Mouse (Mus musculus): ENCODE measurements around the gene Mkrn2os. TPM values are rescaled to one million over a fixed set of nuclear protein-coding genes. Genes with fewer than 3 reads are reported as not detected.
"Not testable (repeated sequence)": the region's sequence is repeated elsewhere in the genome, so short reads cannot be mapped to it uniquely, and the experiment has no call there.

The Mkrn2os gene
- 0.58 and 0.63 TPM in 2 replicates for polyA plus RNA-seq (2015; fragmentation: Nextera tagmentation; extraction: Ambion mirVana)

DNA sequence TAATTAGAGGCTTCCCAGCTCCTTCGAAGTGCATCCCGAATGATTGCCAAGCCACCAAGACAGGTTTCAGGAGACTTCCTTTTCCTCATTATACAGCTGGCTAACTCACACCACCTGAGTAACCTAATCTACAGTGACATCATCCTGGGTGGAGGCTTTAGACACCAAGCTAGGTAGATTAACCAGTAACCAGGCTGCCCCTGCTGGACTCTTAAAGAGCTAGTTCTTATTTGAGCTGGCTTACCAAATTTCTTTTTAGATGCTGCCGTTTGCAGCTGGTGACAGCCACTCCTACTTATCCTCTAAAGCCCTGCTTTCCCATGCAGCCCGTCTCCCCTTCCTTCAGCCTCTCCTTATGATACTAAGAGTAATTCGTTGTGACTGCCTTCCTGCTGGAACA is at the start of gene Mkrn2os:
TSS of gene Mkrn2os (minus strand) at position 119 of the 400 bp plus-strand sequence.
- no peak within 1 kb of the TSS for H3K9ac ChIP-seq (ENCODE audit: low read length)
- no peaks in the 10 kb centered on the region for H3K4me1 ChIP-seq (replicated peaks; ENCODE audit: control insufficient read depth, insufficient read depth, low read length)
- no peak within 1 kb of the TSS for H3K4me2 ChIP-seq (ENCODE audit: low read depth, low read length)
- H3K9me3 ChIP-seq (ENCODE audit: control insufficient read depth, low read length), result no peaks in the 10 kb centered on the region
- 39% methylated on average over 5 of the region's 5 CpGs for WGBS
- no peaks in the 10 kb centered on the region for H3K27me3 ChIP-seq (ENCODE audit: control insufficient read depth, insufficient read depth, low read depth, low read length)
- no peak for ATAC-seq (ENCODE audit: low read depth)
- no peak within 1 kb of the TSS for H3K4me3 ChIP-seq (ENCODE audit: low read length)
- no peaks in the 10 kb centered on the region for H3K36me3 ChIP-seq (ENCODE audit: control insufficient read depth, insufficient read depth, low read length)
- no peak within 1 kb of the TSS for H3K27ac ChIP-seq (ENCODE audit: low read length)

DNA sequence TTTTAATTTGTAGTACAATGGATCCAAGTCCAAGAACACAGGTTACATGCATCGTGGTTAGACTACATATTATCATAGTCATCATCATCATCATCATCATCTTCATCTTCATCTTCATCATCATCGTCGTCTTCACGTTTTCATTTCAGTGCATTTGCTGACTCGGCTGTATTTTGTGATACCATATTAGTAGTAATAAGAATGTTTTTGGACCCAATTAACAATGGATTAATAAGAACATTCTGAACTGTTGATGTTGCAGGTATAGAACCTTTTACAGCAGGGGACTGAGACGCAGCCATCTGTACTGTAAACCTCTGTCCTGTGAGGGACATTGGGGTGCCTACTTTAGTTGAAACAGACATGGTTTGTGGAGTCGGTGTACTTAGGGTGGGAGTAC is 45.8 kb upstream of the Mkrn2os start:
- H3K4me2 ChIP-seq (ENCODE audit: low read depth, low read length); H3K27me3 ChIP-seq (ENCODE audit: control insufficient read depth, insufficient read depth, low read depth, low read length); H3K9me3 ChIP-seq (ENCODE audit: control insufficient read depth, low read length); H3K27ac ChIP-seq (ENCODE audit: low read length); H3K9ac ChIP-seq (ENCODE audit: low read length); H3K4me1 ChIP-seq (replicated peaks; ENCODE audit: control insufficient read depth, insufficient read depth, low read length); H3K4me3 ChIP-seq (ENCODE audit: low read length); ATAC-seq (ENCODE audit: low read depth): not testable (repeated sequence)
- peaks cover 25% of the 10 kb centered on the region for H3K36me3 ChIP-seq (ENCODE audit: control insufficient read depth, insufficient read depth, low read length)
- 94% methylated on average over 7 of the region's 7 CpGs for WGBS

DNA sequence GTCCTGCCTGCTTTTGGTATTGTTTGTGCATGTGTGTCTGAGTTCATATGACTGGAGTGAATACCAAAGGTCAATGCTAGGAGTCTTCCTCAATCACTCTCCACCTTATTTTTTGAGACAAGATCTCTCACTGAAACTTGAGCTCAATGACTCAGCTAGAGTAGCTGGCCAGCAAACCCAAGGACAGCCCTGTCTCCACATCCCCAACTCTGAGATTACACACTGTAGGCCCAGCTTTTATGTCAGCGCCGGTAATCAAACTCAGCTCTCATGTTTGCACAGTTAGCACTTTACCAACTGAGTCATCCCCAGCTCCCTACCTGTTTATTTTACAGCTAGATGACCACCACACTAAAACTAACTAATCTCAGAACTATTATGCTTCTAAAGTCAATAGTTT is 41.6 kb upstream of the Mkrn2os start:
- Histone ChIP-seq H3K9ac (ENCODE audit: low read length) (no peak overlapping the region), H3K27me3 (ENCODE audit: control insufficient read depth, insufficient read depth, low read depth, low read length) (no peaks in the 10 kb centered on the region), H3K4me3 (ENCODE audit: low read length) (no peak overlapping the region), H3K27ac (ENCODE audit: low read length) (no peak overlapping the region), H3K36me3 (ENCODE audit: control insufficient read depth, insufficient read depth, low read length) (peaks cover 32% of the 10 kb centered on the region), H3K9me3 (ENCODE audit: control insufficient read depth, low read length) (no peaks in the 10 kb centered on the region), H3K4me2 (ENCODE audit: low read depth, low read length) (no peak overlapping the region), H3K4me1 (replicated peaks; ENCODE audit: control insufficient read depth, insufficient read depth, low read length) (no peaks in the 10 kb centered on the region)
- no peak for ATAC-seq (ENCODE audit: low read depth)
- WGBS, result 70% methylated on average over 2 of the region's 2 CpGs

DNA sequence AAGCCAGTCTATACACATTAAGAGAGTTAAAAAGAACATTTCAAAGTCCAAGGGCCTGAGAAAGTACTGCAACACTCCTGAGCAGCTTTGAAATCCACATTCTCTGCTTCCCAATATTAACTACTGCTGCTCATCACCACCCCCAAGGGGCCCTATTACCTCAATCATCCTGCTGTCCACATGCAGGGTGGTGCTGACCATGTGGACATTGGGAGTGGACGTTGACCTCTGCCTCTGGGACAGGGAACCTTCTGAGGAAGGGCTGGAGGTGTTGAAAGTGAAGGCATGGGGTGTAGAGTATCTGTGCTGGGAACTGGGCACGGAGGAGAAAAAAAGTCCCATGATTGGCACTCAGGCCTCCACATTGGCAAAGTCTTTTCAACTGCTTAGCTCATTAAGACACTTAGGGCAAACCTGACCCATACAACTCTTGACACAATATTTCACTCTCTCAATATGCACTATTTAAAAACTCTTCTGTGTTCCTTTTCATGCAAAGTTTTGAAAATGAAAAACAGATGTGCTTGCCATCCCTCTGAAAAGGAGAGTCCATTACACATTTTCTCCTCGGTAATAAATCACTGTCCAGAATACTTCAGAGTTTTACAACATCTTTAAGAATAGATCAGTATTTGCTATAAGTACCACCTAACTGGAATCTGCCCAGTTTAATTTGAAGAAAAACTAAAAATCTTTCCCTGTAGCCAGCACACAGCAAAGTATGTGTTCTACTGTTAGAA is 38.9 kb upstream of the Mkrn2os start:
- H3K9ac ChIP-seq (ENCODE audit: low read length), result no peak overlapping the region
- WGBS, result 86% methylated on average over 3 of the region's 3 CpGs
- no peak overlapping the region for H3K27ac ChIP-seq (ENCODE audit: low read length)
- H3K4me1 ChIP-seq (replicated peaks; ENCODE audit: control insufficient read depth, insufficient read depth, low read length), result no peaks in the 10 kb centered on the region
- no peak for ATAC-seq (ENCODE audit: low read depth)
- H3K4me2 ChIP-seq (ENCODE audit: low read depth, low read length), result no peak overlapping the region
- no peak overlapping the region for H3K4me3 ChIP-seq (ENCODE audit: low read length)
- no peaks in the 10 kb centered on the region for H3K27me3 ChIP-seq (ENCODE audit: control insufficient read depth, insufficient read depth, low read depth, low read length)
- H3K36me3 ChIP-seq (ENCODE audit: control insufficient read depth, insufficient read depth, low read length), result peaks cover 33% of the 10 kb centered on the region
- H3K9me3 ChIP-seq (ENCODE audit: control insufficient read depth, low read length), result no peaks in the 10 kb centered on the region

DNA sequence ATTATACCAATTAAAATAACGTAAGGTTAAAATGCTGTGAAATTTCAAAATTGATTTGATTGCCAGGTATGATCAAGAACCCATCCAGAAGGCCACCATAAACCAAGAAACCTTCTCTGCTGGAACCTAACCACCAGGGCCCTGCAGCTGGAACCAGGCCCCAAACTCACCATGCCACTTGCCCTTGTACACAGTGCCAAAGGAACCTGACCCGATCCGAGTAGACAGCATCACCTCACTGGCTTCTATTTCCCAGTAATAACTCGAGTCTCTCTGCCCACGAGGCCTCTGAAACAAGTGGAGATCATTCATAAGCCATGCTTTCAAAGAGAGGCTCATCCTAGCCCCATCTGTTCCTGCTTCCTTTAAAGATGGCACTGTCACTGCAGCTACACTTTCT is 33.7 kb upstream of the Mkrn2os start:
- Histone ChIP-seq H3K27me3 (ENCODE audit: control insufficient read depth, insufficient read depth, low read depth, low read length) (no peaks in the 10 kb centered on the region), H3K9ac (ENCODE audit: low read length) (no peak overlapping the region), H3K27ac (ENCODE audit: low read length) (no peak overlapping the region), H3K4me3 (ENCODE audit: low read length) (no peak overlapping the region), H3K4me1 (replicated peaks; ENCODE audit: control insufficient read depth, insufficient read depth, low read length) (no peaks in the 10 kb centered on the region), H3K36me3 (ENCODE audit: control insufficient read depth, insufficient read depth, low read length) (peaks cover 45% of the 10 kb centered on the region), H3K9me3 (ENCODE audit: control insufficient read depth, low read length) (no peaks in the 10 kb centered on the region), H3K4me2 (ENCODE audit: low read depth, low read length) (no peak overlapping the region)
- 88% methylated on average over 5 of the region's 5 CpGs for WGBS
- ATAC-seq (ENCODE audit: low read depth), result no peak

DNA sequence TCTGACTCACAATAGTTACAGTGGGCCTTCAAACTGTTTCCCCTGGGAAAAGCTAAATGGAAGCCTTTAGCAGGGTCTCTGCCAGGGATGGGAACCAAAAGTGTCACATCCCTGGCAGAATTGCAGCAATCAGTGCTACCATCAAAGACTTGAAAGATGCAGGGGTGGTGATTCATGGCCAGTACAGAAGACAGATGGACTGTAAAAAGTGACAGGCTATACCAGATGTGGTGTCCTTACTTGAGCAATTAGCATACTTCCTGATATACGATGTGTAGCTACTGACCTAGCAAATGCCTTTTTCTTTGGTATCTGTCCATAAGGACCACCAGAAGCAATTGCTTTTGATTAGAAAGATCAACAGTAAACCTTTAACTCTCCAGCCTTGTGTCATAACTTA is 28.6 kb upstream of the Mkrn2os start:
- Histone ChIP-seq H3K36me3 (ENCODE audit: control insufficient read depth, insufficient read depth, low read length) (peaks cover 76% of the 10 kb centered on the region), H3K27me3 (ENCODE audit: control insufficient read depth, insufficient read depth, low read depth, low read length) (no peaks in the 10 kb centered on the region), H3K9me3 (ENCODE audit: control insufficient read depth, low read length) (no peaks in the 10 kb centered on the region), H3K4me1 (replicated peaks; ENCODE audit: control insufficient read depth, insufficient read depth, low read length) (no peaks in the 10 kb centered on the region), H3K9ac (ENCODE audit: low read length) (no peak overlapping the region), H3K27ac (ENCODE audit: low read length) (no peak overlapping the region), H3K4me3 (ENCODE audit: low read length) (no peak overlapping the region), H3K4me2 (ENCODE audit: low read depth, low read length) (no peak overlapping the region)
- WGBS, result 67% methylated on average over 1 of the region's 1 CpGs
- no peak for ATAC-seq (ENCODE audit: low read depth)

DNA sequence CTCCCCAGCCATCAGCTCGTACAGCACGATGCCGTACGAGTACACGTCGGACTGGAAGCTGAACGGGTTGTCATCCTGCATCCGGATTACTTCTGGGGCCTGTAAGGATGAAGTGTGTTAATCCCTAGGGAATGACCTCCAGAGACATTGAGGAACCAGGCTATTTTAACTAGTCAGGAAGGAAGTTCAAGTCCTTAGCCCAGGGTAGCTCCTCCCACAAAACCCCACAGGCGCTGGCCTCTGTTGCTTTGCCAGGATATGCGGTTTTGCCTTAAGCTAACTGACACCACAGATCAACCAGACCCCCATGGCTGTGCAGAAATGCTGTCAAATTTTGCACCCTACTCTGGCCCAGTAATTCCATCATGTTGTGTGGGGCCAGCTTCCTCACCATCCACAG is 27.4 kb upstream of the Mkrn2os start:
- Histone ChIP-seq H3K9me3 (ENCODE audit: control insufficient read depth, low read length) (no peaks in the 10 kb centered on the region), H3K27me3 (ENCODE audit: control insufficient read depth, insufficient read depth, low read depth, low read length) (no peaks in the 10 kb centered on the region), H3K27ac (ENCODE audit: low read length) (no peak overlapping the region), H3K4me1 (replicated peaks; ENCODE audit: control insufficient read depth, insufficient read depth, low read length) (no peaks in the 10 kb centered on the region), H3K4me3 (ENCODE audit: low read length) (no peak overlapping the region), H3K36me3 (ENCODE audit: control insufficient read depth, insufficient read depth, low read length) (peaks cover 74% of the 10 kb centered on the region), H3K4me2 (ENCODE audit: low read depth, low read length) (no peak overlapping the region), H3K9ac (ENCODE audit: low read length) (no peak overlapping the region)
- 76% methylated on average over 10 of the region's 10 CpGs for WGBS
- ATAC-seq (ENCODE audit: low read depth), result no peak

DNA sequence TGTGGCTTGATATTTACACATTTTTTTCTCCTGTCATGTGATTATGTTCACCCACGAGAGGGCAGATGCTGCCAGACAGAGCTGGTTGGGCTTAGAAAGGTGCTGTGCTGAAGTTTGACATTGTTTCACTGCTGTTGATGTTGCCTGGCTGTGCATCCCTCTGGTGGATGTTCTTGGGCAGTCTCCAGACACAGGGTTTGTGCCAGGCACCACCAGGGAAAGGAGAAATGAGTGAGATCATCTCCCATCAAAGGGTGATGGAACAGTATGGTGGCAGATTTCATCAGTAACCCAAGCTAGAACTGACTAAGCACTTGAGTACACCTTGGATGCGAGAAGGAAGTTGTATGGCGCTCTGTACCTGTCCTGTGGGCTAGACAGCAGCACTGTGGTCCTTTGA is 23.6 kb upstream of the Mkrn2os start:
- 74% methylated on average over 3 of the region's 3 CpGs for WGBS
- no peaks in the 10 kb centered on the region for H3K27me3 ChIP-seq (ENCODE audit: control insufficient read depth, insufficient read depth, low read depth, low read length)
- no peaks in the 10 kb centered on the region for H3K4me1 ChIP-seq (replicated peaks; ENCODE audit: control insufficient read depth, insufficient read depth, low read length)
- ATAC-seq (ENCODE audit: low read depth), result 0 out of 2 replicates have a peak, but pooled peaks have one; percentile 17
- H3K9me3 ChIP-seq (ENCODE audit: control insufficient read depth, low read length), result no peaks in the 10 kb centered on the region
- H3K4me2 ChIP-seq (ENCODE audit: low read depth, low read length), result no peak overlapping the region
- H3K27ac ChIP-seq (ENCODE audit: low read length), result no peak overlapping the region
- H3K9ac ChIP-seq (ENCODE audit: low read length), result no peak overlapping the region
- H3K36me3 ChIP-seq (ENCODE audit: control insufficient read depth, insufficient read depth, low read length), result peaks cover 64% of the 10 kb centered on the region
- no peak overlapping the region for H3K4me3 ChIP-seq (ENCODE audit: low read length)

DNA sequence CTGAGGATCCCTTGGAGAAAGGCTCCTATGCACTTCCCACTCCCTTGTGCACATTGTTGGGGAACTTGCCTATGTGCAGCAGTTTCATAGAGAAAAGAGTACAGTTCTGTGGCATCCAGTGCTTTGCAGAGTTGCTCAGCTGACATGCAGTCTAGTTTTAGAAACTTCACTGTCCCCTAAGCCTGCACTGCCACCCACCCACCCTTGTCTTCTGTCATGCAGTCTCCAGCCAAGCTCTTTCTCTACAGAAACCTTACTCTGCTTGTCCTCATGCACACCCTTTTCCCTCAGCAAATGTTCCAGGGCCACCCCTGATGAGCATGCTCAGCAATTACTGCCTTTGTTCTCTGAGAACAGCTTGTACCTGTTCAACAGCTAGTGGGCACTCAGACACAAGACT is 21.4 kb upstream of the Mkrn2os start:
- Histone ChIP-seq H3K27me3 (ENCODE audit: control insufficient read depth, insufficient read depth, low read depth, low read length) (no peaks in the 10 kb centered on the region), H3K9ac (ENCODE audit: low read length) (no peak overlapping the region), H3K4me2 (ENCODE audit: low read depth, low read length) (no peak overlapping the region), H3K4me3 (ENCODE audit: low read length) (no peak overlapping the region), H3K36me3 (ENCODE audit: control insufficient read depth, insufficient read depth, low read length) (peaks cover 50% of the 10 kb centered on the region), H3K9me3 (ENCODE audit: control insufficient read depth, low read length) (no peaks in the 10 kb centered on the region), H3K4me1 (replicated peaks; ENCODE audit: control insufficient read depth, insufficient read depth, low read length) (no peaks in the 10 kb centered on the region), H3K27ac (ENCODE audit: low read length) (no peak overlapping the region)
- ATAC-seq (ENCODE audit: low read depth), result no peak

DNA sequence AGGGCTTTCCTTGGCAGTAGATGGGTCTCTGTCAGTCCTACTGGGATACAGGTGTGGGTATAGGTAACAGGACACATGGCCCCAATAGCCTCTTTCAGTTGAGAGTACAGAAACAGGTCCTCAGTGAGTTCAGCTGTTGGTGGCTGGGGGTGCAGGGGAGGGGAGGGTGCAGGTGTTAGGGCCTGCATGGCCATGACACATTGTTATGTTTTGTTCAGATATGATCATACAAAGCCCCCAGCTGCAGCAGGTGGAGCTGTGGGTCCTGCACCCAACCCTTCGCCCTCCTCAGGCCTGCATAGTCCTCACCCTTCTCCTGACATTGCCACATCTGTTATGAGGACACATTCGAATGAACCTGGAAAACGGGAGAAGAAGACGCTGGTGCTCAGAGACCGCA is 17.9 kb upstream of the Mkrn2os start:
- H3K4me3 ChIP-seq (ENCODE audit: low read length), result no peak overlapping the region
- no peaks in the 10 kb centered on the region for H3K4me1 ChIP-seq (replicated peaks; ENCODE audit: control insufficient read depth, insufficient read depth, low read length)
- peaks cover 24% of the 10 kb centered on the region for H3K36me3 ChIP-seq (ENCODE audit: control insufficient read depth, insufficient read depth, low read length)
- H3K27ac ChIP-seq (ENCODE audit: low read length), result no peak overlapping the region
- no peak overlapping the region for H3K4me2 ChIP-seq (ENCODE audit: low read depth, low read length)
- H3K9ac ChIP-seq (ENCODE audit: low read length), result no peak overlapping the region
- H3K27me3 ChIP-seq (ENCODE audit: control insufficient read depth, insufficient read depth, low read depth, low read length), result no peaks in the 10 kb centered on the region
- 91% methylated on average over 5 of the region's 5 CpGs for WGBS
- no peaks in the 10 kb centered on the region for H3K9me3 ChIP-seq (ENCODE audit: control insufficient read depth, low read length)
- ATAC-seq (ENCODE audit: low read depth), result no peak

Measured in lung, embryonic 16.5 days (tissue).